Mouse (Mus musculus) testis, adult 2 months (tissue): ENCODE data around the gene Fgf10. TPM values are rescaled to one million over a fixed set of nuclear protein-coding genes. Genes with fewer than 3 reads are reported as not detected.

Experiments used
- H3K27ac ChIP-seq: fragments of 200-500 bp; 2 replicates; pipeline ENCODE4 v1.5.1; 2012; ENCODE audit warnings: low read depth, low read length; ENCODE audit not compliant: control insufficient read depth, insufficient read depth
- H3K27me3 ChIP-seq: fragments of 200-500 bp; 2 replicates; pipeline ENCODE4 v1.6.1; 2012; ENCODE audit warnings: mild to moderate bottlenecking, low read length, moderate library complexity; ENCODE audit not compliant: control insufficient read depth, insufficient read depth
- H3K36me3 ChIP-seq: fragments of 200-500 bp; 2 replicates; pipeline ENCODE4 v1.6.1; 2012; ENCODE audit warnings: mild to moderate bottlenecking, low read length; ENCODE audit not compliant: control insufficient read depth, insufficient read depth
- H3K4me1 ChIP-seq: fragments of 200-500 bp; 2 replicates; pipeline ENCODE4 v1.6.1; 2012; ENCODE audit warnings: low read length; ENCODE audit not compliant: control insufficient read depth, insufficient read depth
- H3K4me3 ChIP-seq: fragments of 200-500 bp; 2 replicates; pipeline ENCODE4 v1.5.1; 2012; ENCODE audit warnings: low read depth, mild to moderate bottlenecking, low read length, moderate library complexity, mixed read lengths; ENCODE audit not compliant: control insufficient read depth
- CTCF ChIP-seq: fragments of 200-500 bp; IDR thresholded peaks from 2 replicates; pipeline ENCODE4 v1.5.1; 2012; ENCODE audit warnings: low read depth, mild to moderate bottlenecking, inconsistent platforms, low read length, moderate library complexity; ENCODE audit not compliant: control insufficient read depth, insufficient read depth, insufficient replicate concordance
- POLR2A ChIP-seq: fragments of 200-500 bp; IDR thresholded peaks from 2 replicates; pipeline ENCODE4 v1.6.1; 2012; ENCODE audit warnings: low read depth, mild to moderate bottlenecking, inconsistent platforms, low read length, moderate library complexity; ENCODE audit not compliant: control insufficient read depth
- polyA plus RNA-seq: library from polyadenylated mRNA; depleted of rRNA; stranded (reverse); fragments of >200 nt; gene quantifications from 2 replicates; pipeline ENCODE4 v1.2.3, GENCODE M21; 2012; rRNA removed

Gene Fgf10
- 0.73 and 0.83 TPM in 2 replicates for polyA plus RNA-seq

DNA sequence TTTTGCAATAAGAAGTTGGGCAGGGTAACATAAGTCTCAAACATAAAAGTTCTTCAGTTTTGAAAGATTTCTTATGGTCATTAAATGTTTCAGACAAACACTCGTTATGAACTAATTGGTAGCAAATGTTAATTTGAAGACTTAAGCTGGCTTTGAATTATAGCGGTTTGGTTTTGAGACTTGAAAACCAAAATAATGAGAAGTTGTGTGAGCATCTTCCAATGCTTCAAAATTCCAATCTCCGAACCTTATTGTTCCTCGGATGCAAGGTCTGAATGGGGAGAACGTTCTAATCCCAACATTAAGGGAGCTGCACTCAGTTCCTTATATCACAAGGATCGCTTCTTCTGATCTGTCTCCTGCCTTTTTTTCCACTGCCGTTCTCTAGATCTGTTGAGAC is at the start of gene Fgf10:
TSS of gene Fgf10 (plus strand) at position 301 of the 400 bp plus-strand sequence.
- no peak within 1 kb of the TSS for H3K27ac ChIP-seq
- no peak for TF ChIP-seq POLR2A
- no peak for TF ChIP-seq CTCF
- H3K4me1 ChIP-seq, result no peaks in the 10 kb centered on the region
- H3K36me3 ChIP-seq, result no peaks in the 10 kb centered on the region
- peak within 1 kb of the TSS; percentile 18; the same call in 1 of the 2 replicates for H3K4me3 ChIP-seq
- no peaks in the 10 kb centered on the region for H3K27me3 ChIP-seq

- no peaks in the 10 kb centered on the region for H3K27me3 ChIP-seq
Observed at GRCm38 (mm10) chr13:118629661-118630428, 39.7 kb upstream of the Fgf10 start.

GRCm38 (mm10) chr13:118631500-118631899 is 38.1 kb upstream of the Fgf10 start:
- Histone ChIP-seq H3K27me3 (no peaks in the 10 kb centered on the region), H3K4me1 (no peaks in the 10 kb centered on the region), H3K4me3 (no peak overlapping the region), H3K36me3 (no peaks in the 10 kb centered on the region), H3K27ac (no peak overlapping the region)
- no peak for TF ChIP-seq POLR2A

More at GRCm38 (mm10) chr13:118629661-118630428, 39.7 kb upstream of the Fgf10 start:
- Histone ChIP-seq H3K36me3 (no peaks in the 10 kb centered on the region), H3K4me3 (no peak overlapping the region), H3K27ac (no peak overlapping the region), H3K4me1 (no peaks in the 10 kb centered on the region)
- TF ChIP-seq POLR2A (no peak), CTCF (no peak)

DNA sequence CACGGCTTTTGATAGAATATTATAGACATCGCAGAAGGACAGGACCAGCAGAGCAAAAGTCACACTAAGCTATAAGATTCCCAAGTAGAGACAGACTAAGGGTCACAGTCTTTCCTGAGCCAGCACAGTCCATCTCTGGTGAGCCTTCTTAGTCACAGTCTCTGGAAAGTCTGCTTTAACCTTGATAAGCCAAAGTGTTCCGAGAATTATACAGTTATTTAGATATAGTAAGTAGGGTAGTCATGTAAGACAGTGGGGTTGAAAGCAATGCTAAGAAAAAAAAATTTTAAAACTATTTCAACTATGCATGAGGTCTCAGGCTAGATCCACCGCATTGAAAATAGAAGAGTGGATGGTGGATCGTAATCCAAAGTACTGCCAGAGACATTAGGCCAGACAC is 33.5 kb upstream of the Fgf10 start:
- no peaks in the 10 kb centered on the region for H3K27me3 ChIP-seq
- no peak for TF ChIP-seq CTCF
- no peak for TF ChIP-seq POLR2A
- no peaks in the 10 kb centered on the region for H3K36me3 ChIP-seq
- no peak overlapping the region for H3K4me3 ChIP-seq
- H3K4me1 ChIP-seq, result no peaks in the 10 kb centered on the region
- H3K27ac ChIP-seq, result no peak overlapping the region

DNA sequence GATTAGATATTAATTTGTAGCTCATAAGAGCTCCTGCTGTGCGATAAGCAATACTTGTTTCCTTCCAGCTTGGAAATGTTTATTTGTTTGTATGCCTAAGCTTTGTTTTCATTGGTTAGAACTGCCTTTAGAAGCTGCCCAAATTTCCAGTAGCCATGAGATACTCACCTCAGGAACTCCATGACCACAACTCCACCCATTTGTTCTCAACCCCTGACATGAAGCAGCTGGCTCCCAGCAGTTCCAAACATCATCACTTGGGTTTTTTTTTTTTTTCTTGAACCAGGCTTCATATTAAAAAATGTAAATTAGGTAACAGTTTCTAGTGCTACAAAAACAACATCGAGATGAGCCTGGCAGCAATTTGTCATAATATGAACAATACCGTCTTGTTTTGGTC is 27.0 kb upstream of the Fgf10 start:
- H3K36me3 ChIP-seq, result no peaks in the 10 kb centered on the region
- H3K4me3 ChIP-seq, result no peak overlapping the region
- H3K27ac ChIP-seq, result no peak overlapping the region
- H3K27me3 ChIP-seq, result no peaks in the 10 kb centered on the region
- no peaks in the 10 kb centered on the region for H3K4me1 ChIP-seq
- TF ChIP-seq CTCF (no peak), POLR2A (no peak)

DNA sequence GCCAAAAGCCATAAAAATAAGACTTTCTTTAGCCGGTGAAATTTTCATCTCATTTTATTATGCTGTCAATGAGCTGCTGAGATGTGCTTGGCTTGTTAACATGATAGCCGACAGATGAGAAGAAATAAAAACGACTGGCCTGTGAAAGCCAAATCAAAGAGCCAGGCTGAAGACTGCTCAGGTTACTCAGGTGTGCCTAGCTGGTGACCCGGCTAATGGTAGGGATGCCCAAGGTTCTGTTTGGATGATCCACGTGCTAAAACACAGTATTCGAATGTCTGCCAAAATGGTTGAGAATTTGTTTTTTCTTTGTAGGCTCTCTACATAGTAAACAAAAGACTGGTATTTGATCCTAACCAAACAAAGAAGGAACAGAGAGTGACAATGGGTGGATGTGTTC is 26.5 kb upstream of the Fgf10 start:
- TF ChIP-seq POLR2A, result no peak
- no peak overlapping the region for H3K27ac ChIP-seq
- no peaks in the 10 kb centered on the region for H3K27me3 ChIP-seq
- H3K4me1 ChIP-seq, result no peaks in the 10 kb centered on the region
- H3K36me3 ChIP-seq, result no peaks in the 10 kb centered on the region
- H3K4me3 ChIP-seq, result no peak overlapping the region

GRCm38 (mm10) chr13:118656991-118657390 is 12.6 kb upstream of the Fgf10 start:
- Histone ChIP-seq H3K4me1 (no peaks in the 10 kb centered on the region), H3K4me3 (no peak overlapping the region), H3K27ac (no peak overlapping the region), H3K27me3 (no peaks in the 10 kb centered on the region), H3K36me3 (no peaks in the 10 kb centered on the region)
- TF ChIP-seq POLR2A (no peak), CTCF (no peak)
